In the genomic region with DNA sequence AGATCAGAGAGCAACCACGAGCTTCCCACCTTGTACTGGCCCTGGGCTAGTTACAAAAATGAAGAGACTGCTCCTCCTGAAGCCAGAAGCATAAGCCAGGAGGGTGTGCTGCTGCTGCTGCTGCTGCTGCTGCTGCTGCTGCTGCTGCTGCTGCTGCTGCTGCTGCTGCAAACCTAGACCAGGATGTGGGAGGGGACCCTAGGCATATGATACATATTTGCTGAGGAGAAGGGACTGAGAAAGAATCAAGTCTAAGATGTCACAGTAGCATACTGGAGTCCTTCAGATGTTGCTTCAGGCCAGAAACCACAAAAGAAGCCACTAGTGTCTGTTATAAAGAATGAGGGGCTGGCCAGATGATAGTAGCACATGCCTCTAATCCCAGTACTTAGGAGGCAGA, we compare ENCODE assay signal across 9 mouse cellular contexts. TPM values are rescaled to one million over a fixed set of nuclear protein-coding genes. Genes with fewer than 3 reads are reported as not detected.
A peak's percentile ranks its signal among the peaks of the same experiment; 100 is the strongest.
DNase-seq lines count a peak whose midpoint lies in the region; ATAC-seq and TF ChIP-seq lines count a peak whose summit lies in the region.
"Had no signal": no experiment of that assay in that cellular context is flagged by ENCODE, and none has a peak within 500 bp of the region (broad histone marks: within the 10 kb centered on the region; RNA-seq: fewer than 3 reads in every experiment).

No protein-coding gene starts in this region.

- TF ChIP-seq CTCF in liver, adult 2 months (IDR thresholded peaks at IDR 0.05; ENCODE audit: low read depth, low read length) = no peak
- no peak for TF ChIP-seq CTCF in bone marrow macrophage, adult 2 months (IDR thresholded peaks at IDR 0.05; ENCODE audit: low read depth, low read length)

- no peaks in the 10 kb centered on the region for H3K36me3 ChIP-seq in liver, adult 2 months (ENCODE audit: control insufficient read depth, insufficient read depth, low read length)
- no peaks in the 10 kb centered on the region for H3K36me3 ChIP-seq in myocyte (ENCODE audit: control insufficient read depth, insufficient read depth)

- peak overlapping the region; percentile 56 for H3K27ac ChIP-seq in liver, adult 2 months (replicated peaks; ENCODE audit: insufficient read depth, low read depth, low read length)
- peak overlapping the region; percentile 94 for H3K27ac ChIP-seq in bone marrow macrophage, adult 2 months (ENCODE audit: insufficient read depth, low read depth, low read length)

- peak overlapping the region; percentile 96 for H3K4me2 ChIP-seq in myocyte (ENCODE audit: low read depth)

- no peak for TF ChIP-seq POLR2A in liver, adult 2 months (IDR thresholded peaks at IDR 0.05; ENCODE audit: extremely low read depth, insufficient read depth, low read length)
- TF ChIP-seq POLR2A in bone marrow macrophage, adult 2 months (IDR thresholded peaks at IDR 0.05; ENCODE audit: borderline replicate concordance, low read depth, low read length) = no peak
- no peak for TF ChIP-seq POLR2A in myocyte (IDR thresholded peaks at IDR 0.05; ENCODE audit: insufficient read length, low read depth)

- H3K79me2 ChIP-seq in liver, adult 2 months (ENCODE audit: control insufficient read depth, insufficient read depth, low read length) = no peaks in the 10 kb centered on the region
- no peaks in the 10 kb centered on the region for H3K79me2 ChIP-seq in myocyte (ENCODE audit: control insufficient read depth, insufficient read depth)

- DNase-seq in liver, adult 2 months (ENCODE audit: extremely low read depth, low read depth, low spot score) = no peak
- DNase-seq in liver = no peak
- no peak for DNase-seq in Muller cell, postnatal 12 days (ENCODE audit: inconsistent ontology term)
- no peak for DNase-seq in kidney, postnatal 36 days

- peaks cover 4% of the 10 kb centered on the region; the same call in 1 of the 2 replicates for H3K4me1 ChIP-seq in liver, adult 2 months (ENCODE audit: control insufficient read depth, insufficient read depth, low read length)
- peaks cover 74% of the 10 kb centered on the region for H3K4me1 ChIP-seq in bone marrow macrophage, adult 2 months (ENCODE audit: control insufficient read depth, insufficient read depth, low read length)

- no peak overlapping the region for H3ac ChIP-seq in myocyte (ENCODE audit: control insufficient read depth, insufficient read length)

- ATAC-seq in granulocyte monocyte progenitor cell, adult 5-6 weeks (replicated peaks; ENCODE audit: poor library complexity, severe bottlenecking) = peak; percentile 15; the same call in 1 of the 2 replicates

- no peaks in the 10 kb centered on the region for H3K27me3 ChIP-seq in liver, adult 2 months (ENCODE audit: control insufficient read depth, insufficient read depth, low read length)
- H3K27me3 ChIP-seq in myocyte (ENCODE audit: control insufficient read depth, insufficient read depth, insufficient read length) = no peaks in the 10 kb centered on the region

- H3K4me3 ChIP-seq in liver, adult 2 months (ENCODE audit: insufficient read depth, low read depth, low read length) = no peak overlapping the region
- peak overlapping the region; percentile 50 for H3K4me3 ChIP-seq in bone marrow macrophage, adult 2 months (ENCODE audit: insufficient read depth, low read length)
- H3K4me3 ChIP-seq in myocyte = no peak overlapping the region

- no peak overlapping the region; the same call in 1 of the 2 replicates for H3K9ac ChIP-seq in liver, adult 2 months (ENCODE audit: low read depth, low read length)

- 41% methylated on average over 1 of the region's 1 CpGs for WGBS in liver, adult 2 months

TF ChIP-seq in myocyte, 11 proteins besides CTCF, POLR2A, EP300 and RAD21:
- TF ChIP-seq USF1 (IDR thresholded peaks at IDR 0.05; ENCODE audit: low read depth) (no peak), POLR2AphosphoS2 (IDR thresholded peaks at IDR 0.05; ENCODE audit: insufficient read length, low read depth) (no peak), SRF (IDR thresholded peaks at IDR 0.05; ENCODE audit: control insufficient read depth, insufficient read length, low read depth) (no peak), CEBPB (IDR thresholded peaks at IDR 0.05; ENCODE audit: insufficient read depth, poor library complexity, severe bottlenecking) (no peak), MYOD1 (IDR thresholded peaks at IDR 0.05; ENCODE audit: control insufficient read depth in 1 of 3, insufficient read length in 2 of 3, low read depth in 2 of 3) (no peak), MYOG (IDR thresholded peaks at IDR 0.05; ENCODE audit: control insufficient read depth in 1 of 3, insufficient read depth in 1 of 3, insufficient read length in 2 of 3, low read depth in 2 of 3) (no peak), MAX (IDR thresholded peaks at IDR 0.05; ENCODE audit: low read depth) (no peak), TCF3 (IDR thresholded peaks at IDR 0.05; ENCODE audit: insufficient read length, low read depth) (no peak), E2F4 (IDR thresholded peaks at IDR 0.05; ENCODE audit: insufficient read depth) (no peak), REST (IDR thresholded peaks at IDR 0.05; ENCODE audit: insufficient read depth, insufficient read length) (no peak), TCF12 (IDR thresholded peaks at IDR 0.05; ENCODE audit: insufficient read depth, poor library complexity, severe bottlenecking) (no peak)

RNA-seq across cellular contexts. Expression of a gene that starts 10.7 kb away (rescaled TPM):
- total RNA-seq in liver, adult 2 months (2014; rRNA removed) = 124 and 131 TPM in 2 replicates
- 35.8 and 36.9 TPM in 2 replicates for polyA plus RNA-seq in liver, adult 2 months (2012; rRNA removed)
- 937 and 962 TPM in 2 replicates for polyA plus RNA-seq in bone marrow macrophage, adult 2 months (2012; ENCODE audit: insufficient read depth, insufficient read length, missing spikeins)
- total RNA-seq in granulocyte monocyte progenitor cell, adult 5-6 weeks (2014; fragmentation: Nextera tagmentation) = 417 and 477 TPM in 2 replicates
- 469 and 557 TPM in 2 replicates for total RNA-seq in granulocyte monocyte progenitor cell, adult 5-6 weeks (2017)
- 298 TPM for polyA plus RNA-seq in myocyte (2012; fragmentation: generic; extraction: Trizol)

RNA-seq across cellular contexts. Expression of a gene that starts 41.4 kb away (rescaled TPM):
- not detected in 2 replicates for total RNA-seq in liver, adult 2 months (2014; rRNA removed)
- not detected in 2 replicates for polyA plus RNA-seq in liver, adult 2 months (2012; rRNA removed)
- polyA plus RNA-seq in bone marrow macrophage, adult 2 months (2012; ENCODE audit: insufficient read depth, insufficient read length, missing spikeins) = not detected in 2 replicates
- not detected in 2 replicates for total RNA-seq in granulocyte monocyte progenitor cell, adult 5-6 weeks (2014; fragmentation: Nextera tagmentation)
- total RNA-seq in granulocyte monocyte progenitor cell, adult 5-6 weeks (2017) = not detected in 2 replicates
- 0.14 TPM for polyA plus RNA-seq in myocyte (2012; fragmentation: generic; extraction: Trizol)
- polyA plus RNA-seq: gonadal fat pad, adult 2 months; neural tube, embryonic 11.5 days had no signal
